Mouse (Mus musculus) olfactory bulb, adult 2 months (tissue): ENCODE measurements around the gene Dync1li1.

ENCODE experiments used
- CTCF ChIP-seq: fragments of 200-500 bp; IDR thresholded peaks from 2 replicates; pipeline ENCODE4 v1.5.1; 2012; ENCODE audit warnings: low read depth, mild to moderate bottlenecking, low read length, moderate library complexity; ENCODE audit not compliant: insufficient read depth
- POLR2A ChIP-seq: fragments of 200-500 bp; IDR thresholded peaks from 2 replicates; pipeline ENCODE4 v1.6.1; 2012; ENCODE audit warnings: mild to moderate bottlenecking, low read depth, low read length, moderate library complexity; ENCODE audit not compliant: insufficient read depth

DNA sequence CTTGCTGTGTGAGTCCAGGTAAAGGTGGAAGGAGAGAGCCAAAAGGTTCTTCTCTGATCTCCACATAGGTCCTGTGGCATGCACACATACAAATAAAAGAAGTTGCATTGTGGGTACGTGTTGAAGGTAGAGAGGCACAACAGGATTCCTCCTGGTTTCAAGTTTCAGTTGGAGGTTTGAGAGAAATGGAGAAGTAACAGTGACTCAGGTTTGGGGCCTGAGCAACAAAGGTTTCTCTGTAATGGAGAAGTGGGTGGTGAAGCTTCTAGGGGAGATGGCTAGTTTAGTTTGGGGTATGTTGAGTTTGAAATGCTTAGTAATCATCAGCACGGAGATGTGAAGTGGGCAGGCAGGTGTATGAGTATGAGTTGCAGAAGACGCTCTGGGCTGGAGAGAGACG, 6.4 kb upstream of the Dync1li1 start:
- TF ChIP-seq CTCF: no peak
- TF ChIP-seq POLR2A: no peak
